Mouse (Mus musculus): ENCODE measurements around the gene Sectm1b. TPM values are rescaled to one million over a fixed set of nuclear protein-coding genes. Genes with fewer than 3 reads are reported as not detected.
"Not testable (repeated sequence)": the region's sequence is repeated elsewhere in the genome, so short reads cannot be mapped to it uniquely, and the experiment has no call there.

Sectm1b gene
- not detected in 2 replicates for polyA plus RNA-seq (2015; fragmentation: Nextera tagmentation; extraction: Ambion mirVana)

- no peak within 1 kb of the TSS for H3K9ac ChIP-seq
- no peak for ATAC-seq (ENCODE audit: low FRiP score)
- no peak within 1 kb of the TSS for H3K4me2 ChIP-seq
- no peak within 1 kb of the TSS for H3K4me3 ChIP-seq
- no peaks in the 10 kb centered on the region for H3K9me3 ChIP-seq
- no peaks in the 10 kb centered on the region for H3K27me3 ChIP-seq
- WGBS, result 82% methylated on average over 5 of the region's 5 CpGs
- no peaks in the 10 kb centered on the region for H3K4me1 ChIP-seq (replicated peaks)
- H3K27ac ChIP-seq, result no peak within 1 kb of the TSS
- H3K36me3 ChIP-seq, result no peaks in the 10 kb centered on the region
Measured at GRCm38 (mm10) chr11:121063379-121063778, at the start of gene Sectm1b. TSS of gene Sectm1b (minus strand) at chr11:121063569.

- Histone ChIP-seq H3K36me3 (no peaks in the 10 kb centered on the region), H3K27me3 (no peaks in the 10 kb centered on the region), H3K9ac (no peak overlapping the region), H3K4me1 (replicated peaks) (peaks cover 9% of the 10 kb centered on the region), H3K9me3 (no peaks in the 10 kb centered on the region), H3K4me3 (no peak overlapping the region), H3K4me2 (no peak overlapping the region), H3K27ac (no peak overlapping the region)
- no peak for ATAC-seq (ENCODE audit: low FRiP score)
- WGBS, result 73% methylated on average over 5 of the region's 5 CpGs
Measured at GRCm38 (mm10) chr11:121112091-121112775, 48.9 kb upstream of the Sectm1b start.

- Histone ChIP-seq H3K27me3 (no peaks in the 10 kb centered on the region), H3K4me1 (replicated peaks) (peaks cover 9% of the 10 kb centered on the region), H3K27ac (no peak overlapping the region), H3K4me2 (no peak overlapping the region), H3K9ac (no peak overlapping the region), H3K9me3 (no peaks in the 10 kb centered on the region), H3K4me3 (no peak overlapping the region), H3K36me3 (no peaks in the 10 kb centered on the region)
- 87% methylated on average over 1 of the region's 1 CpGs for WGBS
- no peak for ATAC-seq (ENCODE audit: low FRiP score)
Measured at GRCm38 (mm10) chr11:121111601-121112000, 48.2 kb upstream of the Sectm1b start.

GRCm38 (mm10) chr11:121111051-121111450 is 47.7 kb upstream of the Sectm1b start:
- Histone ChIP-seq H3K36me3 (no peaks in the 10 kb centered on the region), H3K9ac (no peak overlapping the region), H3K27ac (no peak overlapping the region), H3K4me3 (no peak overlapping the region), H3K4me1 (replicated peaks) (peaks cover 9% of the 10 kb centered on the region), H3K9me3 (no peaks in the 10 kb centered on the region), H3K4me2 (no peak overlapping the region), H3K27me3 (no peaks in the 10 kb centered on the region)
- ATAC-seq (ENCODE audit: low FRiP score), result no peak
- WGBS, result 91% methylated on average over 3 of the region's 3 CpGs

GRCm38 (mm10) chr11:121109986-121110385 is 46.6 kb upstream of the Sectm1b start:
- WGBS, result 20% methylated on average over 2 of the region's 2 CpGs
- Histone ChIP-seq H3K4me1 (replicated peaks) (peaks cover 9% of the 10 kb centered on the region), H3K9ac (no peak overlapping the region), H3K4me2 (no peak overlapping the region), H3K27ac (no peak overlapping the region), H3K9me3 (no peaks in the 10 kb centered on the region), H3K4me3 (no peak overlapping the region), H3K27me3 (no peaks in the 10 kb centered on the region), H3K36me3 (no peaks in the 10 kb centered on the region)
- ATAC-seq (ENCODE audit: low FRiP score), result no peak; the same call in 1 of the 2 replicates

- no peak overlapping the region for H3K9ac ChIP-seq
- H3K36me3 ChIP-seq, result no peaks in the 10 kb centered on the region
- no peaks in the 10 kb centered on the region for H3K27me3 ChIP-seq
- WGBS, result 75% methylated on average over 9 of the region's 9 CpGs
- no peak overlapping the region for H3K4me3 ChIP-seq
- H3K4me1 ChIP-seq (replicated peaks), result peaks cover 9% of the 10 kb centered on the region
- no peak overlapping the region for H3K27ac ChIP-seq
- no peak for ATAC-seq (ENCODE audit: low FRiP score)
- no peaks in the 10 kb centered on the region for H3K9me3 ChIP-seq
- no peak overlapping the region for H3K4me2 ChIP-seq
Measured at GRCm38 (mm10) chr11:121108061-121108460, 44.7 kb upstream of the Sectm1b start.

GRCm38 (mm10) chr11:121107242-121107641 is 43.9 kb upstream of the Sectm1b start:
- H3K4me1 ChIP-seq (replicated peaks); H3K36me3 ChIP-seq; ATAC-seq (ENCODE audit: low FRiP score); H3K4me2 ChIP-seq; H3K9me3 ChIP-seq; H3K27me3 ChIP-seq; H3K9ac ChIP-seq; H3K27ac ChIP-seq; H3K4me3 ChIP-seq: not testable (repeated sequence)
- 74% methylated on average over 1 of the region's 1 CpGs for WGBS

GRCm38 (mm10) chr11:121101124-121101805 is 37.9 kb upstream of the Sectm1b start:
- 95% methylated on average over 4 of the region's 4 CpGs for WGBS

GRCm38 (mm10) chr11:121100692-121101091 is 37.3 kb upstream of the Sectm1b start:
- Histone ChIP-seq H3K4me3 (no peak overlapping the region), H3K4me2 (no peak overlapping the region), H3K36me3 (no peaks in the 10 kb centered on the region), H3K27me3 (no peaks in the 10 kb centered on the region), H3K9ac (no peak overlapping the region), H3K9me3 (no peaks in the 10 kb centered on the region), H3K27ac (no peak overlapping the region), H3K4me1 (replicated peaks) (0 out of 2 replicates have a peak, but pooled peaks cover 3% of the 10 kb centered on the region)
- 70% methylated on average over 7 of the region's 7 CpGs for WGBS
- ATAC-seq (ENCODE audit: low FRiP score), result no peak

More at GRCm38 (mm10) chr11:121101124-121101805, 37.9 kb upstream of the Sectm1b start:
- H3K4me1 ChIP-seq (replicated peaks), result 0 out of 2 replicates have a peak, but pooled peaks cover 3% of the 10 kb centered on the region
- no peak overlapping the region for H3K4me2 ChIP-seq
- no peaks in the 10 kb centered on the region for H3K36me3 ChIP-seq
- no peak overlapping the region for H3K4me3 ChIP-seq
- no peak overlapping the region for H3K9ac ChIP-seq
- no peaks in the 10 kb centered on the region for H3K9me3 ChIP-seq
- no peaks in the 10 kb centered on the region for H3K27me3 ChIP-seq
- no peak for ATAC-seq (ENCODE audit: low FRiP score)
- H3K27ac ChIP-seq, result no peak overlapping the region

GRCm38 (mm10) chr11:121099762-121100161 is 36.4 kb upstream of the Sectm1b start:
- Histone ChIP-seq H3K4me1 (replicated peaks) (0 out of 2 replicates have a peak, but pooled peaks cover 3% of the 10 kb centered on the region), H3K4me2 (no peak overlapping the region), H3K9ac (no peak overlapping the region), H3K27me3 (no peaks in the 10 kb centered on the region), H3K9me3 (no peaks in the 10 kb centered on the region), H3K36me3 (no peaks in the 10 kb centered on the region), H3K4me3 (no peak overlapping the region), H3K27ac (no peak overlapping the region)
- no peak for ATAC-seq (ENCODE audit: low FRiP score)
- 72% methylated on average over 7 of the region's 7 CpGs for WGBS

- no peak for ATAC-seq (ENCODE audit: low FRiP score)
- Histone ChIP-seq H3K4me2 (no peak overlapping the region), H3K27me3 (no peaks in the 10 kb centered on the region), H3K27ac (no peak overlapping the region), H3K9ac (no peak overlapping the region), H3K4me1 (replicated peaks) (no peaks in the 10 kb centered on the region), H3K9me3 (no peaks in the 10 kb centered on the region), H3K36me3 (no peaks in the 10 kb centered on the region), H3K4me3 (no peak overlapping the region)
- 92% methylated on average over 14 of the region's 14 CpGs for WGBS
Measured at GRCm38 (mm10) chr11:121092606-121093585, 29.5 kb upstream of the Sectm1b start.

GRCm38 (mm10) chr11:121090943-121091342 is 27.6 kb upstream of the Sectm1b start:
- no peak overlapping the region for H3K4me2 ChIP-seq
- no peak overlapping the region for H3K4me3 ChIP-seq
- H3K4me1 ChIP-seq (replicated peaks), result no peaks in the 10 kb centered on the region
- H3K27me3 ChIP-seq, result no peaks in the 10 kb centered on the region
- 72% methylated on average over 4 of the region's 4 CpGs for WGBS
- no peaks in the 10 kb centered on the region for H3K9me3 ChIP-seq
- ATAC-seq (ENCODE audit: low FRiP score), result no peak
- H3K36me3 ChIP-seq, result no peaks in the 10 kb centered on the region
- H3K9ac ChIP-seq, result no peak overlapping the region
- no peak overlapping the region for H3K27ac ChIP-seq
